Mouse (Mus musculus): Measurements from ENCODE around the gene Agmat.
"Not testable (repeated sequence)": the region's sequence is repeated elsewhere in the genome, so short reads cannot be mapped to it uniquely, and the experiment has no call there.

Agmat gene

GRCm38 (mm10) chr4:141735206-141735560 is 11.3 kb upstream of the Agmat start:
- DNase-seq (ENCODE audit: low read depth, low spot score) = no peak

DNA sequence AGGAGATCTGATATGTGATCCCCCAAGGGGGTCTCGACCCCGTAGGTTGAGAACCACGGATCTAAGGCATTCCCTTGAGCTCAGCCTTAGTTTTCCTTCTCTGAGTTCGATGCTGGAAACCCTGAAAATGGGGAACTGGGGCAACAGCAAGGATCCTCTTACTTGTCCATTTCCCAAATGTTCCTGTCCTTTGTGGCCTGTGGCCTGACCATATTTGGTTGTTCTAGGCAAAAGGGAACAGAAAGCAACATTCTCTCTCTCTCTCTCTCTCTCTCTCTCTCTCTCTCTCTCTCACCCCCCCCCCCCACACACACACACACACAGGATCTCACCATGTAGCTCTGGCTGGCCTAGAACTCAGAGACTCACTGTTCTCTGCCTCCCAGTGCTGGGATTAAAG is 9.6 kb upstream of the Agmat start:
- no peak for DNase-seq (ENCODE audit: low read depth, low spot score)

- DNase-seq (ENCODE audit: low read depth, low spot score) = no peak
These were observed 8.5 kb upstream of the Agmat start for GRCm38 (mm10) chr4:141738015-141738414.

DNA sequence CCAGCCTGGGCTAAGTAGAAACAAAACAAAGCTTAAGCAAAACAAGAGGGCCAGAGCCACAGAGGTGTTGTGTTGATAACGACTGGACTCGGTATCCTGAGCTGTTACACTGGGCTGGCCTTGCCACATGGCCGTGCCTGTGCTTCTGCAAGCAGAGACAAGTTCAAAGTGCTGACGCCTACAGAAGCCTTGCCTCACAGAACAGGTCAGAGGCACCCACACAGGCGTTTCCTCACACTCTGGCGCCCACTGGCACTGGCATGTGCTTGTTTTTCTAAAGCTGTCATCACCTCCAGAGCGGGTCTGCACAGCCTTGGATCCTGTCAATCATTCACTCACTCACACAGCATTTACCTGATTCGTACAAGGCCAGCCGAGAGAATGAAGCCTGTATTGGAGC is 4.6 kb upstream of the Agmat start:
- DNase-seq (ENCODE audit: low read depth, low spot score) = no peak

DNA sequence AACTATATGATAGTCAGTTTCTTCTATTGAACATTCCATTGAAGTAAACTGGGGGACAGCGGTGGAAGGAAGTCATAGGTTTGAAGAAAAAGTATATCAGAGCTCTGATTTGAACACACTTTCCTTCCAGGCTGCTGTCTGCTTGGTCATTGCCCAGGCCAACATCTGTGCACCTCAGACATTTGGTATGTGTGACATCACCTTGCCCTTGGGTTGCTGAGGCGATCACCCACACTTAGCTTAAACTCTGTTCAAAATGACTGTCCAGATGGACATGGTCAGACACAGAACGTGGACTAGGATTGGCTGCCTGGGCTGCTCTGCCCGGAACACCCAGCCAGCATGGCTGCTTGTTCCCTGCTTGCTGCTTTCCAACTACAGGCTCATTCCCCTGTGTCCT is 4.1 kb upstream of the Agmat start:
- no peak for DNase-seq (ENCODE audit: low read depth, low spot score)

- DNase-seq (ENCODE audit: low read depth, low spot score) = no peak
These were observed 3.1 kb downstream of the Agmat start for GRCm38 (mm10) chr4:141749557-141749956.

DNA sequence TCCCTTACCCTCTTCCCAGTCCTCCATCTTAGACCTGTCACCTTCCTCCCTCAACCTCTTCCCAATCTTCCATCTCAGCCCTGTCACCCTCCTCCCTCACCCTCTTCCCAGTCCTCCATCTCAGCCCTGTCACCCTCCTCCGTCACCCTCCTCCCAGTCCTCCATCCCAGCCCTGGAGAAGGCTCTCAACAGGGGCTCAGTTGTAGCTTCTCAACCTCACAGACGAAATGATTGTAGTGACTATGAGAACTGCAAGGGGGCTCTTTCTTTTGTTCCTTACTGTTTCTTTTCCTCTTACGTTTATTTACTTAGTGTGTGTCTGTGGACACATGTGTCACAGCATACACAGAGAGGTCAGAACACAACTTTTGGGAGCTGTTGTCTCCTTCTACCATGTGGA is 4.4 kb downstream of the Agmat start:
- no peak for DNase-seq (ENCODE audit: low read depth, low spot score)

- DNase-seq (ENCODE audit: low read depth, low spot score) = no peak
These were observed 5.1 kb downstream of the Agmat start for GRCm38 (mm10) chr4:141751419-141752075.

DNA sequence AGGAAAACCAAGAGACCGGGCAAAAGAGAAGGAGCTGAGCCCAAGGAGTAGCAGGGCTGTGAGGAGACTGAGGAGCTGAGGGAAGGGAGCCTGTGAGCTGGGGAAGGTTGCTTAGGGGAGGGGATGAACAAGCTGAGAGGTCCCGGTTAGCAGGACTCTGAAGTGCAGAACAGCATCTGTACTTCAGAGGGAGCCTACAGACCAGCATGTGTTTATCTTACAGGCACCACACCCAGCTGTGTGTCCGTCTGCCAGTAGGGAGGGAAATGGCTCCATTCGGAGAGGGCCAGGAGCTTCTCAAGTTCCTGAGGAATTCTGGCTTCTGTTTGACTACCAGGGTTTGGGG is 5.6 kb downstream of the Agmat start:
- DNase-seq (ENCODE audit: low read depth, low spot score) = no peak

DNA sequence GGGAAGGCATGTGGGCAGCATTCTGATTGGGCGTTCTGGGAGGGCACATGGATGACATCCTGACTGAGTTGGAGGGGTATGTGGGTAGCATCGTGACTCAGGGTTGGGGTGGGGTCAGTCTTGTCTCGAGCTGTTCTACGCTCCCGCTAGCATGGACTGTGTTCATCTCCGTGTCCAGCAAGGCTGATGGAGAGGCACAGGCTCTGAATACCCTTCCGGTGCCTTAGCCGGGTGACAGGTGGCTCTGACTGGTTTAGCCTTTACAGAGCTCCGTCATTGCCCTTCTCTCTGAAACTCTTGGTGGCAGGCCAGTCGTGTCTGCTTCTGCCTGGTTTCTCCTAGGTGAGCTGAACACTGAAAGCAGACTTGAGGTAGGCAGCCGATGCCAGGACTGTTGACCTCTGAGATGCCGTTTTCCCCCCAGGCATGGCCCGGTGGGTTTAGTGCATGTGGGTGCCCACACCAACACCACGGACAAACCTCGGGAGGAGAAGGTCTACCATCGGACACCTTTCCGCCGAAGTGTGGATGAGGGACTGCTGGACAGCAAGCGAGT is 9.0 kb downstream of the Agmat start:
- no peak for DNase-seq (ENCODE audit: low read depth, low spot score)

- DNase-seq (ENCODE audit: low read depth, low spot score) = no peak
These were observed 10.7 kb downstream of the Agmat start for GRCm38 (mm10) chr4:141757124-141757523.

DNA sequence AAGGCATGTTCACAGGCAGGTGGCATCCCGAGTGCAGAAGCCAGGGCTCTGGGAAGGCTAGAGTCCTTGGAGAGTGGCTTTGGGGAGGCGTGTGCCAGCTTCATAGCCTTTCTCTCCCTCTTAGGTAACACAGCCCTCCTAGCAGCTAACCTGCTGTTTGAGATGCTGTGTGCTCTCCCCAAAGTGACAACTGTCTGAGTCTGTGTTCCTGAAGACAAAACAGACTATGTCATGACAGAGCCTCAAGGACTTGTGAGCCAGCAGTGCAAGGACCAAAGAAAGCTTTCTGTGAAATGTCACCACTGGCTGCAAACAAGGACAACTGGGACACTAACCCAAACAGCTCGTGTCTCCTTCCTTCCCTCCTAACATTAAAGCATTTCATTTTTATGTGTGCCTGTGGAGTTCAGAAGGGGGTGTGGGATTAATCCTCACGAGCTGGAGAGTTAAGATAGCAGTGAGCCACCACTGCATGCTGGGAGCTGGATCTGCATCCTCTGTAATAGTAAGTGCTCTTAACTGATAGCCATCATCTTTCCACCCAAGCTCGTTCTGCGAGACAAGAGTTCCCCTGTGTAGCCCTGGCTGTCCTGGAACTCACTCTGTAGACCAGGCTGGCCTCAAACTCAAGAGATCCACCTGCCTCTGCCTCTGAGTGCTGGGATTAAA is 12.5 kb downstream of the Agmat start:
- no peak for DNase-seq (ENCODE audit: low read depth, low spot score)

- no peak for DNase-seq (ENCODE audit: low read depth, low spot score)
These were observed 14.5 kb downstream of the Agmat start for GRCm38 (mm10) chr4:141760942-141761341.

DNA sequence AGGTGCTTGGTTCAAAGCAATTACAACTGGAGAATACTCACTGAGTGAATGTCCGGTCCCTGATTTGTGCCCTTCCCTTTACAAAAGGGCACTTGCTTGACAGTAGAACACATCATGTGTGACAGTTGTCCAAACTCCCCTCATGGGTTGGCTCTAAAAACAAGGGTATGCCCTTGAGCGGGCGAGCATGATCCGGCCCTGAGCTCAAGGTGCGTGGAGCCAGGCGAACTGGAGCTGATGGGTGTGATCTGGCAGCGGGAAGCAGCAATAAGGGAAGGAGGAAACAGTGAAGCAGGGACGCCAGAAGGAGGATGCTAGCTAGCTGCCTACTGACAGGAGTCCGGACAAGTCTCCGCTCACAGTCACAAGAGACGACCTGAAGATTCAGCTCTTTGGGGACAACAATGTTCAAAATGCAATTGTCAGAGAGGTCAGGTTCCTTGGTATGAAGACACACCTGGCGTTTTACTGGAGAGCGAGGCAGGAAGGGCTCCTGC is 15.7 kb downstream of the Agmat start:
- DNase-seq (ENCODE audit: low read depth, low spot score) = no peak

DNA sequence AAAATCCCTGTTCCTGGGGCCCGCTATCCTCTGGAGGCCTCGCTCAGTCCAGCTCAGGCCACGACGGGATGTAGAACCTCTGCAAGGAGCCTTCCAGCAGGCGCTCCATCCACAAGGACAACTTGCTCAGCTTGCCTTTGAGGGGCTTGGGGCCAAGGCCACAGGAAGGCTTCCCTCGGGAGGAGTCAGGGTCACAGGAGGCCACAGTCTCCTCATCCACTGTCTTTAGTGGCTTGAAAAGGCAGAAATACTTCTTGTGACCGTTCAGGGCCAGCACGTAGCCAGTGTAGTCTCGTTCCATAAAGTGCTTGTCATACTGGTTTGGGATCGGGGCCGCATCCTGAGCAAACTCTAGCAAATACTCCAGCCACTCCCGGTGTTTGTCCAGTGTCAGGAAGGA is 17.0 kb downstream of the Agmat start:
- no peak for DNase-seq (ENCODE audit: low read depth, low spot score)

- DNase-seq (ENCODE audit: low read depth, low spot score) = no peak
These were observed 18.5 kb downstream of the Agmat start for GRCm38 (mm10) chr4:141765008-141765407.

DNA sequence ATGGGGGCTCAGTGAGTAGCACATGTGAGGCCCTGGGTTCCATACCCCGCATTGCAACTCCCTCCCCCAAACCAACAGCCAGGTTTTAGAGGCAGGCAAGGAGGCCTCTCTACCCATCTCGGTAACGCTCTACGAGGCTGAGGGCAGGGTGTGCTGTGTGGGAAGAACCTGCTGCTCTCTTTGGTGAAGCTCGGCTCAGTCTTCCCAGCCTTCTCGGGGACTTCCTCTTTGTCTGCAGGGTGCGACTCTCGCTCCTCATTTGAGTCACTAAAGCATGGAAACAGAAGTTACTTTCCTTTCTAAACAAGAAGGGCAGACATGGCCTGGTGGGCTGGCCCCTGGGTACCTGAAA is 19.8 kb downstream of the Agmat start:
- DNase-seq (ENCODE audit: low read depth, low spot score) = no peak

GRCm38 (mm10) chr4:141766668-141767352 is 20.3 kb downstream of the Agmat start:
- DNase-seq (ENCODE audit: low read depth, low spot score) = no peak

GRCm38 (mm10) chr4:141767353-141768036 is 21.0 kb downstream of the Agmat start:
- DNase-seq (ENCODE audit: low read depth, low spot score) = no peak

DNA sequence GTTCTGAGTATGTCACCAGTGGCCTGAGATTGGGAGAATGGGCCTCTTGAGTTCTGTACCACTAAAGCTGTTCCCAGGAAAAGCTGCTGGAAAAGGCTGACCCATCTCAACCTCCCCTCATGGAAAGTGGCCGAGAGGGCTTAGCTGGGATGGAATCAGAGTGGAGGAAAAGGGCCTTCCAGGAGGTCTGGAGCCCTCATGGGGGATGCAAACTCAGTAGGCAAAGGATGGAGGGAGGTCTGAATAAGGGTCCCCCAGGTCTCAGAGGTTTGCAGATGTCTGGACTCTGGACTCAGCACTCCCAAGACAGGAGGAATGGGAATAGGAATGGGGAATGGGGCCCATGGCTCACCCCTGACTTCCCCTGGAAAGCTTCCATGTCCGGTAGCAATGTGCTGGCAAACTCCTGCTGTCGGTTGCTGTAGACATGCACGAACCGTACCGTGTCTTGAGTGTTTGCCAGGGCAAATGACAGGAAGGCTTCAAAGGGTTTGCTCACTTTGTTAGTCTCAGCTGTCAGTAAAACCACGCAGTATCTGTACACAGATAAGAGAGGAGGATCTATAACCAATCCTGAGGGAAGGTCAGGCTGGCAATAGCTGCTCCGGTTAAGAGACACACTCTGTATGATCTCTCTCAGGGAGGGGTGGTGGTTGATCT is 23.2 kb downstream of the Agmat start:
- no peak for DNase-seq (ENCODE audit: low read depth, low spot score)

- DNase-seq (ENCODE audit: low read depth, low spot score) = no peak
These were observed 25.4 kb downstream of the Agmat start for GRCm38 (mm10) chr4:141771823-141772222.

DNA sequence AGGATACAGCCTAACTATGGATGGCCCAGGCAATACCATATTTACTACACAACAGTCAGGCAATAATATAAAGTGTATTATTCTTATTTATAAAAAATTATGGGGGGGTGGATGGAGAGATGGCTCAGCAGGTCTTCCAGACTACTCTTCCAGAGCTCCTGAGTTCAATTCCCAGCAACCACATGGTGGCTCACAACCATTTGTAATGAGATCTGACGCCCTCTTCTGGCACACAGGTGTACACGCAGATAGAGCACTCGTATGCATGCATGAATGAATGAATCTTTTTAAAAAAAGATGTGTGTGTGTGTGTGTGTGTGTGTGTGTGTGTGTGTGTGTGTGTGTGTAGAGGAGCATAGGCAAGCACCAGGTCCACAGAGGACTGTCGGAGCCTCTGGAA is 26.5 kb downstream of the Agmat start:
- not testable (repeated sequence) for DNase-seq (ENCODE audit: low read depth, low spot score)
